Mouse (Mus musculus) hindbrain, embryonic 10.5 days (tissue): ENCODE measurements around the gene Hif3a. TPM values are rescaled to one million over a fixed set of nuclear protein-coding genes. Genes with fewer than 3 reads are reported as not detected.

ENCODE experiments used
- DNase-seq: peaks from one replicate; pipeline ENCODE4 v3.0.0-alpha.2; 2017; ENCODE audit warnings: low spot score
- H3K27ac ChIP-seq: fragments of 300-500 bp; sonication (generic); 2 replicates; pipeline ENCODE4 v1.5.1; 2016; ENCODE audit warnings: mild to moderate bottlenecking, moderate library complexity
- H3K27me3 ChIP-seq: fragments of 300-500 bp; sonication (generic); 2 replicates; pipeline ENCODE4 v1.6.1; 2016; ENCODE audit warnings: mild to moderate bottlenecking; ENCODE audit not compliant: poor library complexity, insufficient read depth, severe bottlenecking
- H3K36me3 ChIP-seq: fragments of 300-500 bp; sonication (generic); 2 replicates; pipeline ENCODE4 v1.6.1; 2016; ENCODE audit warnings: mild to moderate bottlenecking, moderate library complexity
- H3K4me1 ChIP-seq: fragments of 300-500 bp; sonication (generic); replicated peaks from 2 replicates; pipeline ENCODE4 v1.6.1; 2016; ENCODE audit warnings: mild to moderate bottlenecking
- H3K4me3 ChIP-seq: fragments of 300-500 bp; sonication (generic); 2 replicates; pipeline ENCODE4 v1.5.1; 2016; ENCODE audit warnings: mild to moderate bottlenecking, moderate library complexity
- H3K9me3 ChIP-seq: fragments of 300-500 bp; sonication (generic); 2 replicates; pipeline ENCODE4 v1.6.1; 2016; ENCODE audit warnings: mild to moderate bottlenecking, moderate library complexity
- WGBS: fragments of 180-500 bp; shearing (Covaris S2); methylation state at CpG from one replicate; pipeline ENCODE4 v1.1.7; 2016; 5-methylcytosine and 5-hydroxymethylcytosine counted together
- polyA plus RNA-seq: library from polyadenylated mRNA; unstranded; fragments of >200 nt; fragmentation: Nextera tagmentation; extraction: Ambion mirVana; gene quantifications from 2 replicates; pipeline ENCODE4 v1.2.1, GENCODE M21; 2016

The Hif3a gene
- polyA plus RNA-seq, 1 experiment from 2014 or later: 5.6 TPM

GRCm38 (mm10) chr7:17026710-17027587 is 35.3 kb downstream of the Hif3a start:
- Histone ChIP-seq H3K27me3 (no peaks in the 10 kb centered on the region), H3K4me3 (peak overlapping the region; percentile 71), H3K9me3 (0 out of 2 replicates have a peak, but pooled peaks cover 6% of the 10 kb centered on the region), H3K27ac (peak overlapping the region; percentile 96), H3K4me1 (peaks cover 36% of the 10 kb centered on the region), H3K36me3 (peaks cover 39% of the 10 kb centered on the region)
- no peak for DNase-seq
- WGBS: 11% methylated on average over 24 of the region's 24 CpGs

- DNase-seq: no peak
- H3K4me3 ChIP-seq: peak overlapping the region; percentile 71
- peaks cover 36% of the 10 kb centered on the region for H3K4me1 ChIP-seq
- WGBS: 83% methylated on average over 9 of the region's 9 CpGs
- no peaks in the 10 kb centered on the region for H3K27me3 ChIP-seq
- H3K27ac ChIP-seq: peak overlapping the region; percentile 96
- 0 out of 2 replicates have a peak, but pooled peaks cover 6% of the 10 kb centered on the region for H3K9me3 ChIP-seq
- peaks cover 48% of the 10 kb centered on the region for H3K36me3 ChIP-seq
Measured at GRCm38 (mm10) chr7:17025896-17026622, 36.2 kb downstream of the Hif3a start.

- 86% methylated on average over 4 of the region's 4 CpGs for WGBS
- Histone ChIP-seq H3K9me3 (0 out of 2 replicates have a peak, but pooled peaks cover 6% of the 10 kb centered on the region), H3K27me3 (no peaks in the 10 kb centered on the region), H3K4me3 (peak overlapping the region; percentile 71; the same call in 1 of the 2 replicates), H3K4me1 (peaks cover 36% of the 10 kb centered on the region), H3K27ac (no peak overlapping the region), H3K36me3 (peaks cover 53% of the 10 kb centered on the region)
- no peak for DNase-seq
Measured at GRCm38 (mm10) chr7:17025505-17025894, 36.7 kb downstream of the Hif3a start.

- Histone ChIP-seq H3K4me3 (0 out of 2 replicates have a peak overlapping the region, but pooled peaks have one; percentile 71), H3K4me1 (peaks cover 36% of the 10 kb centered on the region), H3K36me3 (peaks cover 59% of the 10 kb centered on the region), H3K9me3 (0 out of 2 replicates have a peak, but pooled peaks cover 6% of the 10 kb centered on the region), H3K27ac (no peak overlapping the region), H3K27me3 (no peaks in the 10 kb centered on the region)
- WGBS: 91% methylated on average over 10 of the region's 10 CpGs
- no peak for DNase-seq
Measured at GRCm38 (mm10) chr7:17024814-17025504, 37.3 kb downstream of the Hif3a start.

- 0 out of 2 replicates have a peak, but pooled peaks cover 6% of the 10 kb centered on the region for H3K9me3 ChIP-seq
- no peak overlapping the region for H3K4me3 ChIP-seq
- DNase-seq: no peak
- H3K27me3 ChIP-seq: no peaks in the 10 kb centered on the region
- 88% methylated on average over 6 of the region's 6 CpGs for WGBS
- peaks cover 36% of the 10 kb centered on the region for H3K4me1 ChIP-seq
- no peak overlapping the region for H3K27ac ChIP-seq
- H3K36me3 ChIP-seq: peaks cover 67% of the 10 kb centered on the region
Measured at GRCm38 (mm10) chr7:17024141-17024540, 38.1 kb downstream of the Hif3a start.

GRCm38 (mm10) chr7:17023701-17024100 is 38.5 kb downstream of the Hif3a start:
- Histone ChIP-seq H3K36me3 (peaks cover 71% of the 10 kb centered on the region), H3K27ac (no peak overlapping the region), H3K27me3 (no peaks in the 10 kb centered on the region), H3K4me3 (no peak overlapping the region), H3K9me3 (0 out of 2 replicates have a peak, but pooled peaks cover 6% of the 10 kb centered on the region), H3K4me1 (peaks cover 36% of the 10 kb centered on the region)
- DNase-seq: no peak
- WGBS: 81% methylated on average over 4 of the region's 4 CpGs

- no peaks in the 10 kb centered on the region for H3K9me3 ChIP-seq
- H3K4me3 ChIP-seq: no peak overlapping the region
- no peak for DNase-seq
- H3K27me3 ChIP-seq: no peaks in the 10 kb centered on the region
- H3K36me3 ChIP-seq: peaks cover 82% of the 10 kb centered on the region
- 97% methylated on average over 15 of the region's 15 CpGs for WGBS
- H3K27ac ChIP-seq: no peak overlapping the region
- H3K4me1 ChIP-seq: peaks cover 35% of the 10 kb centered on the region
Measured at GRCm38 (mm10) chr7:17022176-17022575, 40.1 kb downstream of the Hif3a start.

- Histone ChIP-seq H3K27ac (no peak overlapping the region), H3K9me3 (no peaks in the 10 kb centered on the region), H3K27me3 (no peaks in the 10 kb centered on the region), H3K36me3 (peaks cover 96% of the 10 kb centered on the region), H3K4me3 (no peak overlapping the region), H3K4me1 (peaks cover 9% of the 10 kb centered on the region)
- 96% methylated on average over 7 of the region's 7 CpGs for WGBS
- DNase-seq: no peak
Measured at GRCm38 (mm10) chr7:17019426-17020166, 42.6 kb downstream of the Hif3a start.

GRCm38 (mm10) chr7:17017921-17018320 is 44.3 kb downstream of the Hif3a start:
- WGBS: 92% methylated on average over 2 of the region's 2 CpGs
- no peaks in the 10 kb centered on the region for H3K9me3 ChIP-seq
- DNase-seq: no peak
- no peaks in the 10 kb centered on the region for H3K27me3 ChIP-seq
- no peak overlapping the region for H3K27ac ChIP-seq
- no peak overlapping the region for H3K4me3 ChIP-seq
- H3K4me1 ChIP-seq: no peaks in the 10 kb centered on the region
- H3K36me3 ChIP-seq: peaks cover 96% of the 10 kb centered on the region

- DNase-seq: no peak
- 94% methylated on average over 1 of the region's 1 CpGs for WGBS
Measured at GRCm38 (mm10) chr7:17017036-17017435, 45.2 kb downstream of the Hif3a start.

GRCm38 (mm10) chr7:17015381-17015780 is 46.8 kb downstream of the Hif3a start:
- no peaks in the 10 kb centered on the region for H3K27me3 ChIP-seq
- H3K4me1 ChIP-seq: no peaks in the 10 kb centered on the region
- H3K9me3 ChIP-seq: no peaks in the 10 kb centered on the region
- DNase-seq: no peak
- H3K36me3 ChIP-seq: peaks cover 96% of the 10 kb centered on the region
- H3K4me3 ChIP-seq: no peak overlapping the region
- H3K27ac ChIP-seq: no peak overlapping the region
- 84% methylated on average over 6 of the region's 6 CpGs for WGBS

More at GRCm38 (mm10) chr7:17017036-17017435, 45.2 kb downstream of the Hif3a start:
- H3K4me1 ChIP-seq: no peaks in the 10 kb centered on the region
- no peak overlapping the region for H3K27ac ChIP-seq
- peaks cover 96% of the 10 kb centered on the region for H3K36me3 ChIP-seq
- no peak overlapping the region for H3K4me3 ChIP-seq
- H3K27me3 ChIP-seq: no peaks in the 10 kb centered on the region
- no peaks in the 10 kb centered on the region for H3K9me3 ChIP-seq
